Mouse (Mus musculus): ENCODE measurements around the gene Scgb1a1. TPM values are rescaled to one million over a fixed set of nuclear protein-coding genes. Genes with fewer than 3 reads are reported as not detected.

Gene Scgb1a1
- polyA plus RNA-seq, 1 experiment from 2014 or later: not detected

- no peaks in the 10 kb centered on the region for H3K4me1 ChIP-seq (replicated peaks; ENCODE audit: control insufficient read depth, insufficient read depth, low read length)
- no peak overlapping the region for H3K4me3 ChIP-seq (ENCODE audit: low read depth, low read length)
- DNase-seq (ENCODE audit: low spot score): no peak
- WGBS: 73% methylated on average over 7 of the region's 7 CpGs
- H3K9ac ChIP-seq (ENCODE audit: low read length): no peak overlapping the region
- no peaks in the 10 kb centered on the region for H3K36me3 ChIP-seq (ENCODE audit: control insufficient read depth, insufficient read depth, low read length)
- no peak overlapping the region for H3K27ac ChIP-seq (ENCODE audit: low read depth, low read length)
- H3K9me3 ChIP-seq (ENCODE audit: control insufficient read depth, low read length): no peaks in the 10 kb centered on the region
- no peaks in the 10 kb centered on the region for H3K27me3 ChIP-seq (ENCODE audit: control insufficient read depth, insufficient read depth, low read length)
- H3K4me2 ChIP-seq (ENCODE audit: low read depth, low read length, severe bottlenecking): no peak overlapping the region
- ATAC-seq (replicated peaks; ENCODE audit: low FRiP score): no peak
Observed at GRCm38 (mm10) chr19:9047207-9047945, 40.4 kb downstream of the Scgb1a1 start.

GRCm38 (mm10) chr19:9044291-9044690 is 43.5 kb downstream of the Scgb1a1 start:
- DNase-seq (ENCODE audit: low spot score) (no peak), ATAC-seq (replicated peaks; ENCODE audit: low FRiP score) (no peak)
- no peaks in the 10 kb centered on the region for H3K4me1 ChIP-seq (replicated peaks; ENCODE audit: control insufficient read depth, insufficient read depth, low read length)
- no peak overlapping the region for H3K9ac ChIP-seq (ENCODE audit: low read length)
- H3K27me3 ChIP-seq (ENCODE audit: control insufficient read depth, insufficient read depth, low read length): no peaks in the 10 kb centered on the region
- H3K36me3 ChIP-seq (ENCODE audit: control insufficient read depth, insufficient read depth, low read length): no peaks in the 10 kb centered on the region
- WGBS: 90% methylated on average over 4 of the region's 4 CpGs
- no peak overlapping the region for H3K4me3 ChIP-seq (ENCODE audit: low read depth, low read length)
- no peak overlapping the region for H3K4me2 ChIP-seq (ENCODE audit: low read depth, low read length, severe bottlenecking)
- H3K27ac ChIP-seq (ENCODE audit: low read depth, low read length): no peak overlapping the region
- H3K9me3 ChIP-seq (ENCODE audit: control insufficient read depth, low read length): no peaks in the 10 kb centered on the region

DNA sequence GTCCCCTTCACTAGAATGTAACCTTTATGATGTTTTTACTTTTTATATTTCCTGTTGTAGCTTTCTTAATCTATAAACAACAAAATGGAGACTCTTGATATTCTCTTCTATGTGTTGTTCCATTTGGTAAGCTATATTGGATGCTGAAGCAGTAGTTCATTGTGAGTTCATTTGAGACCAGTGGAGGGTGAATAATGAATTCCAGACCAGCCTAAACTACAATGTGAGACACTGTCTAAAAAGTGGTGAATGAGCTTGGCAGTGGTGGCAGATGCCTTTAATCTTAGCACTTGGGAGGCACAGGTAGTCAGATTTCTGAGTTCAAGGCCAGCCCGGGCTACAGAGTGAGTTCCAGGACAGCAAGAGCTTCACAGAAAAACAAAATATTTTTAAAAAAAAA is 44.6 kb downstream of the Scgb1a1 start:
- no peak overlapping the region for H3K4me3 ChIP-seq (ENCODE audit: low read depth, low read length)
- no peak overlapping the region for H3K9ac ChIP-seq (ENCODE audit: low read length)
- H3K4me2 ChIP-seq (ENCODE audit: low read depth, low read length, severe bottlenecking): no peak overlapping the region
- DNase-seq (ENCODE audit: low spot score): no peak
- no peaks in the 10 kb centered on the region for H3K4me1 ChIP-seq (replicated peaks; ENCODE audit: control insufficient read depth, insufficient read depth, low read length)
- 86% methylated on average over 1 of the region's 1 CpGs for WGBS
- no peaks in the 10 kb centered on the region for H3K27me3 ChIP-seq (ENCODE audit: control insufficient read depth, insufficient read depth, low read length)
- no peaks in the 10 kb centered on the region for H3K36me3 ChIP-seq (ENCODE audit: control insufficient read depth, insufficient read depth, low read length)
- no peak overlapping the region for H3K27ac ChIP-seq (ENCODE audit: low read depth, low read length)
- no peaks in the 10 kb centered on the region for H3K9me3 ChIP-seq (ENCODE audit: control insufficient read depth, low read length)
- no peak for ATAC-seq (replicated peaks; ENCODE audit: low FRiP score)

- Histone ChIP-seq H3K36me3 (ENCODE audit: control insufficient read depth, insufficient read depth, low read length) (no peaks in the 10 kb centered on the region), H3K27ac (ENCODE audit: low read depth, low read length) (no peak overlapping the region), H3K4me2 (ENCODE audit: low read depth, low read length, severe bottlenecking) (no peak overlapping the region), H3K4me3 (ENCODE audit: low read depth, low read length) (no peak overlapping the region), H3K9me3 (ENCODE audit: control insufficient read depth, low read length) (no peaks in the 10 kb centered on the region), H3K27me3 (ENCODE audit: control insufficient read depth, insufficient read depth, low read length) (no peaks in the 10 kb centered on the region), H3K4me1 (replicated peaks; ENCODE audit: control insufficient read depth, insufficient read depth, low read length) (no peaks in the 10 kb centered on the region), H3K9ac (ENCODE audit: low read length) (no peak overlapping the region)
- ATAC-seq (replicated peaks; ENCODE audit: low FRiP score): no peak
- DNase-seq (ENCODE audit: low spot score): no peak
Observed at GRCm38 (mm10) chr19:9041074-9041473, 46.7 kb downstream of the Scgb1a1 start.

DNA sequence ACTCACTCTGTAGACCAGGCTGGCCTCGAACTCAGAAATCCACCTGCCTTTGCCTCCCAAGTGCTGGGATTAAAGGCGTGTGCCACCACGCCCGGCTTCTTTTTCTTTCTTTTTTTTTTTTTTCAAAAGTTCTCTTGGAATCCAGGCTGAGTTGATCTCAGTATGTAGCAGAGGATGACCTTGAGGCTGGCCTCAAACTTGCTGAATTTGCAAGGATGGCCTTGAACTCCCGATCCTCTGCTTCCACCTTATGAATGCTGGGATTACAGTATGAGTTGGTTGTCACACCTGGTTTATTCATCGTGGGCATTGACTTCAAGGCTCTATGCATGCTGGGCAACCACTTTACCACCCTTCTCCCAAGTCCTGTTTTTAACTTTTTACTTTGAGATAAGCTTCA is 47.1 kb downstream of the Scgb1a1 start:
- 88% methylated on average over 6 of the region's 6 CpGs for WGBS
- no peaks in the 10 kb centered on the region for H3K9me3 ChIP-seq (ENCODE audit: control insufficient read depth, low read length)

GRCm38 (mm10) chr19:9039928-9040327 is 47.8 kb downstream of the Scgb1a1 start:
- ATAC-seq (replicated peaks; ENCODE audit: low FRiP score) (no peak), DNase-seq (ENCODE audit: low spot score) (no peak)
- Histone ChIP-seq H3K4me3 (ENCODE audit: low read depth, low read length) (no peak overlapping the region), H3K9ac (ENCODE audit: low read length) (no peak overlapping the region), H3K4me2 (ENCODE audit: low read depth, low read length, severe bottlenecking) (no peak overlapping the region), H3K36me3 (ENCODE audit: control insufficient read depth, insufficient read depth, low read length) (no peaks in the 10 kb centered on the region), H3K27me3 (ENCODE audit: control insufficient read depth, insufficient read depth, low read length) (no peaks in the 10 kb centered on the region), H3K4me1 (replicated peaks; ENCODE audit: control insufficient read depth, insufficient read depth, low read length) (no peaks in the 10 kb centered on the region), H3K9me3 (ENCODE audit: control insufficient read depth, low read length) (no peaks in the 10 kb centered on the region), H3K27ac (ENCODE audit: low read depth, low read length) (no peak overlapping the region)
- WGBS: 81% methylated on average over 7 of the region's 7 CpGs

More for the DNA sequence above, 47.1 kb downstream of the Scgb1a1 start:
- Histone ChIP-seq H3K4me1 (replicated peaks; ENCODE audit: control insufficient read depth, insufficient read depth, low read length) (no peaks in the 10 kb centered on the region), H3K27ac (ENCODE audit: low read depth, low read length) (no peak overlapping the region), H3K4me2 (ENCODE audit: low read depth, low read length, severe bottlenecking) (no peak overlapping the region), H3K36me3 (ENCODE audit: control insufficient read depth, insufficient read depth, low read length) (no peaks in the 10 kb centered on the region), H3K9ac (ENCODE audit: low read length) (no peak overlapping the region), H3K27me3 (ENCODE audit: control insufficient read depth, insufficient read depth, low read length) (no peaks in the 10 kb centered on the region), H3K4me3 (ENCODE audit: low read depth, low read length) (no peak overlapping the region)
- no peak for DNase-seq (ENCODE audit: low spot score)
- ATAC-seq (replicated peaks; ENCODE audit: low FRiP score): no peak

- H3K4me1 ChIP-seq (replicated peaks; ENCODE audit: control insufficient read depth, insufficient read depth, low read length): no peaks in the 10 kb centered on the region
- DNase-seq (ENCODE audit: low spot score) (no peak), ATAC-seq (replicated peaks; ENCODE audit: low FRiP score) (no peak)
Observed at GRCm38 (mm10) chr19:9039266-9039665, 48.5 kb downstream of the Scgb1a1 start.

GRCm38 (mm10) chr19:9038136-9038535 is 49.6 kb downstream of the Scgb1a1 start:
- Histone ChIP-seq H3K4me1 (replicated peaks; ENCODE audit: control insufficient read depth, insufficient read depth, low read length) (no peaks in the 10 kb centered on the region), H3K9ac (ENCODE audit: low read length) (no peak overlapping the region), H3K27ac (ENCODE audit: low read depth, low read length) (no peak overlapping the region), H3K36me3 (ENCODE audit: control insufficient read depth, insufficient read depth, low read length) (no peaks in the 10 kb centered on the region), H3K27me3 (ENCODE audit: control insufficient read depth, insufficient read depth, low read length) (no peaks in the 10 kb centered on the region), H3K4me3 (ENCODE audit: low read depth, low read length) (no peak overlapping the region), H3K4me2 (ENCODE audit: low read depth, low read length, severe bottlenecking) (no peak overlapping the region), H3K9me3 (ENCODE audit: control insufficient read depth, low read length) (no peaks in the 10 kb centered on the region)
- 76% methylated on average over 3 of the region's 3 CpGs for WGBS
- no peak for DNase-seq (ENCODE audit: low spot score)
- no peak for ATAC-seq (replicated peaks; ENCODE audit: low FRiP score)

More at GRCm38 (mm10) chr19:9039266-9039665, 48.5 kb downstream of the Scgb1a1 start:
- Histone ChIP-seq H3K9ac (ENCODE audit: low read length) (no peak overlapping the region), H3K4me2 (ENCODE audit: low read depth, low read length, severe bottlenecking) (no peak overlapping the region), H3K9me3 (ENCODE audit: control insufficient read depth, low read length) (no peaks in the 10 kb centered on the region), H3K27me3 (ENCODE audit: control insufficient read depth, insufficient read depth, low read length) (no peaks in the 10 kb centered on the region), H3K27ac (ENCODE audit: low read depth, low read length) (no peak overlapping the region), H3K4me3 (ENCODE audit: low read depth, low read length) (no peak overlapping the region), H3K36me3 (ENCODE audit: control insufficient read depth, insufficient read depth, low read length) (no peaks in the 10 kb centered on the region)
- 79% methylated on average over 4 of the region's 4 CpGs for WGBS

DNA sequence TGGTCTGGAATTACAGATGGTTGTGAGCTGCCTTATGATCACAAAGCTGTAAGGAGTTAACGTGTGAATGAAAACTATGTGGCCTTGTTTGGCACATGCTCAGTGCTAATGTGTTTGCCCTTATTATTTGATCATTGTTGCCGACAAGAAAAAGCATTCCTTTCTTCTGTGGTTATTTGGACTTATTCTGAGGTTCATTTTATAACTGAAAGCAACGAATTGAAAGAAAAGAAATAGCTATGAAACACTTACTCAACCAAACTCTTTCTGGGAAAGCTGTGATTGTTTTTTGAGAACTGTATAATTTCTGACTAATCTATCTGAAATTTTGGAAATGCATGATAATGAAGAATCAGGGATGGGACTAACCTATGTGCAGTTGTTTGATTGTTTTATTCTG is 52.7 kb downstream of the Scgb1a1 start:
- Histone ChIP-seq H3K4me1 (replicated peaks; ENCODE audit: control insufficient read depth, insufficient read depth, low read length) (no peaks in the 10 kb centered on the region), H3K9me3 (ENCODE audit: control insufficient read depth, low read length) (no peaks in the 10 kb centered on the region), H3K9ac (ENCODE audit: low read length) (no peak overlapping the region), H3K27ac (ENCODE audit: low read depth, low read length) (no peak overlapping the region), H3K36me3 (ENCODE audit: control insufficient read depth, insufficient read depth, low read length) (no peaks in the 10 kb centered on the region), H3K4me2 (ENCODE audit: low read depth, low read length, severe bottlenecking) (no peak overlapping the region), H3K27me3 (ENCODE audit: control insufficient read depth, insufficient read depth, low read length) (no peaks in the 10 kb centered on the region), H3K4me3 (ENCODE audit: low read depth, low read length) (no peak overlapping the region)
- no peak for ATAC-seq (replicated peaks; ENCODE audit: low FRiP score)
- WGBS: 79% methylated on average over 3 of the region's 3 CpGs
- no peak for DNase-seq (ENCODE audit: low spot score)

All from forebrain, embryonic 11.5 days (tissue).